Mouse (Mus musculus): ENCODE results near the gene Ptprr.

Gene Ptprr

GRCm38 (mm10) chr10:116268343-116268742 lies 250.3 kb downstream of the Ptprr start:
- no peak for DNase-seq (ENCODE audit: low spot score)

- DNase-seq (ENCODE audit: low spot score), result no peak
These were observed 252.8 kb downstream of the Ptprr start for GRCm38 (mm10) chr10:116270646-116271469.

- DNase-seq (ENCODE audit: low spot score), result no peak
These were observed 253.5 kb downstream of the Ptprr start for GRCm38 (mm10) chr10:116271470-116271915.

GRCm38 (mm10) chr10:116272156-116272555 lies 254.1 kb downstream of the Ptprr start:
- DNase-seq (ENCODE audit: low spot score), result no peak

- no peak for DNase-seq (ENCODE audit: low spot score)
These were observed 257.3 kb downstream of the Ptprr start, which contains the start of gene Ptprb for GRCm38 (mm10) chr10:116275280-116275679. Ptprb (plus strand) TSS chr10:116275523.

- DNase-seq (ENCODE audit: low spot score), result no peak
These were observed 268.8 kb downstream of the Ptprr start for GRCm38 (mm10) chr10:116286697-116287344.

- DNase-seq (ENCODE audit: low spot score), result no peak
These were observed 270.1 kb downstream of the Ptprr start for GRCm38 (mm10) chr10:116288130-116288529.

- DNase-seq (ENCODE audit: low spot score), result no peak
These were observed 272.5 kb downstream of the Ptprr start for GRCm38 (mm10) chr10:116290483-116290882.

GRCm38 (mm10) chr10:116291153-116291755 lies 273.2 kb downstream of the Ptprr start:
- no peak for DNase-seq (ENCODE audit: low spot score)

- DNase-seq (ENCODE audit: low spot score), result no peak
These were observed 278.4 kb downstream of the Ptprr start for GRCm38 (mm10) chr10:116296439-116296838.

GRCm38 (mm10) chr10:116297854-116298253 lies 279.8 kb downstream of the Ptprr start:
- no peak for DNase-seq (ENCODE audit: low spot score)

- DNase-seq (ENCODE audit: low spot score), result no peak
These were observed 282.8 kb downstream of the Ptprr start for GRCm38 (mm10) chr10:116300824-116301223.

GRCm38 (mm10) chr10:116301258-116301657 lies 283.2 kb downstream of the Ptprr start:
- no peak for DNase-seq (ENCODE audit: low spot score)

GRCm38 (mm10) chr10:116304355-116304754 lies 286.3 kb downstream of the Ptprr start:
- DNase-seq (ENCODE audit: low spot score), result no peak

GRCm38 (mm10) chr10:116309460-116309859 lies 291.4 kb downstream of the Ptprr start:
- no peak for DNase-seq (ENCODE audit: low spot score)

GRCm38 (mm10) chr10:116310516-116311210 lies 292.6 kb downstream of the Ptprr start:
- no peak for DNase-seq (ENCODE audit: low spot score)

GRCm38 (mm10) chr10:116319246-116319645 lies 301.2 kb downstream of the Ptprr start:
- peak; percentile 78 for DNase-seq (ENCODE audit: low spot score)
